Mouse (Mus musculus) small intestine, adult 2 months (tissue): Measurements from ENCODE around the gene Cyp2d40.

Source experiments
- CTCF ChIP-seq: fragments of 200-500 bp; IDR thresholded peaks from 2 replicates; pipeline ENCODE4 v1.5.1; 2012; ENCODE audit warnings: low read depth, mild to moderate bottlenecking, control low read depth, inconsistent platforms, low read length, moderate library complexity, mixed read lengths; ENCODE audit not compliant: insufficient replicate concordance, insufficient read length; ENCODE audit errors: extremely low read depth
- POLR2A ChIP-seq: fragments of 200-500 bp; IDR thresholded peaks from 2 replicates; pipeline ENCODE4 v1.6.1; 2012; ENCODE audit warnings: low read depth, mild to moderate bottlenecking, control low read depth, inconsistent platforms, low read length, moderate library complexity

DNA sequence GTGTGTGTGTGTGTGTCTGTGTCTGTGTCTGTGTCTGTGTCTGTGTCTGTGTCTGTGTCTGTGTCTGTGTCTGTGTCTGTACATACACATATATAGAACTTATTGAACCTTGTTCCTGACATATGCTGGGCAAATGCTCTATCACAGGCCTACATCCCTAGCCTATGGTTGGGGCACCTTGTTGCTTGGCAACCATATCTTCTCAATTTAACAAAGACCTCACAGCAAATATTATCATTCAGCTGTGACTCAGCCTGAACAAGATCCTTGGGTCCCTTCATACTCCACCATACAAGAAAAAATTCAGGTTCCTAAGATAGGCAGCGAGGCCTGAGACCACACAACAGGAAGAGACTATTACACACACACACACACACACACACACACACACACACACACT is 29.5 kb upstream of the Cyp2d40 start:
- TF ChIP-seq CTCF (no peak), POLR2A (no peak)
